Mouse (Mus musculus) forebrain, embryonic 13.5 days (tissue): ENCODE measurements around the gene Zfp958. TPM values are rescaled to one million over a fixed set of nuclear protein-coding genes. Genes with fewer than 3 reads are reported as not detected.
"Not testable (repeated sequence)": the region's sequence is repeated elsewhere in the genome, so short reads cannot be mapped to it uniquely, and the experiment has no call there.

Experiments
- ATAC-seq: fragments of 200-750 bp; cut with Nextera tagmentation; 2 replicates; pipeline ENCODE4 v1.8.0; 2017
- H3K27ac ChIP-seq: fragments of 300-500 bp; sonication (generic); 2 replicates; pipeline ENCODE4 v1.5.1; 2015; ENCODE audit warnings: inconsistent platforms, mild to moderate bottlenecking, moderate library complexity
- H3K27me3 ChIP-seq: fragments of 300-500 bp; sonication (generic); 2 replicates; pipeline ENCODE4 v1.6.1; 2015; ENCODE audit warnings: mild to moderate bottlenecking, inconsistent platforms
- H3K36me3 ChIP-seq: fragments of 300-500 bp; sonication (generic); 2 replicates; pipeline ENCODE4 v1.6.1; 2015; ENCODE audit warnings: mild to moderate bottlenecking, inconsistent platforms; ENCODE audit not compliant: poor library complexity, severe bottlenecking
- H3K4me1 ChIP-seq: fragments of 300-500 bp; sonication (generic); 2 replicates; pipeline ENCODE4 v1.6.1; 2015; ENCODE audit warnings: inconsistent platforms
- H3K4me2 ChIP-seq: fragments of 300-500 bp; sonication (generic); 2 replicates; pipeline ENCODE4 v1.6.1; 2015; ENCODE audit warnings: inconsistent platforms, mild to moderate bottlenecking, moderate library complexity
- H3K4me3 ChIP-seq: fragments of 300-500 bp; sonication (generic); 2 replicates; pipeline ENCODE4 v1.5.1; 2015; ENCODE audit warnings: mild to moderate bottlenecking, inconsistent platforms
- H3K9ac ChIP-seq: fragments of 300-500 bp; sonication (generic); 2 replicates; pipeline ENCODE4 v1.6.1; 2015; ENCODE audit warnings: mild to moderate bottlenecking, inconsistent platforms
- H3K9me3 ChIP-seq: fragments of 300-500 bp; sonication (generic); replicated peaks from 2 replicates; pipeline ENCODE4 v1.6.1; 2016; ENCODE audit warnings: inconsistent platforms
- WGBS: fragments of 180-500 bp; shearing (Covaris S2); methylation state at CpG from one replicate; pipeline ENCODE4 v1.1.7; 2015; 5-methylcytosine and 5-hydroxymethylcytosine counted together
- polyA plus RNA-seq: library from polyadenylated mRNA; unstranded; fragments of >200 nt; fragmentation: Nextera tagmentation; extraction: Ambion mirVana; gene quantifications from 2 replicates; pipeline ENCODE4 v1.2.1, GENCODE M21; 2015

Gene Zfp958
- 16.1 and 16.8 TPM in 2 replicates for polyA plus RNA-seq

GRCm38 (mm10) chr8:4612932-4613853 is at the start of gene Zfp958:
Gene Zfp958 (plus strand): TSS chr8:4613167.
- H3K9ac ChIP-seq, result peak within 1 kb of the TSS; percentile 94
- peak within 1 kb of the TSS; percentile 92 for H3K4me2 ChIP-seq
- under 1% methylated on average over 25 of the region's 25 CpGs for WGBS
- peak within 1 kb of the TSS; percentile 85 for H3K27ac ChIP-seq
- H3K27me3 ChIP-seq, result no peaks in the 10 kb centered on the region
- H3K4me1 ChIP-seq, result peaks cover 17% of the 10 kb centered on the region
- H3K9me3 ChIP-seq, result no peaks in the 10 kb centered on the region
- ATAC-seq, result peak; percentile 100
- peak within 1 kb of the TSS; percentile 90 for H3K4me3 ChIP-seq
- H3K36me3 ChIP-seq, result peaks cover 22% of the 10 kb centered on the region

GRCm38 (mm10) chr8:4581986-4582385 is 31.0 kb upstream of the Zfp958 start:
- H3K36me3 ChIP-seq, result no peaks in the 10 kb centered on the region
- no peak overlapping the region for H3K4me2 ChIP-seq
- H3K27ac ChIP-seq, result no peak overlapping the region
- H3K4me3 ChIP-seq, result no peak overlapping the region
- no peak overlapping the region for H3K9ac ChIP-seq
- WGBS, result 63% methylated on average over 3 of the region's 3 CpGs
- no peaks in the 10 kb centered on the region for H3K4me1 ChIP-seq
- H3K9me3 ChIP-seq, result no peaks in the 10 kb centered on the region
- H3K27me3 ChIP-seq, result no peaks in the 10 kb centered on the region
- ATAC-seq, result no peak

- ATAC-seq, result no peak
- Histone ChIP-seq H3K9ac (no peak overlapping the region), H3K4me2 (no peak overlapping the region), H3K4me1 (no peaks in the 10 kb centered on the region), H3K27ac (no peak overlapping the region), H3K4me3 (no peak overlapping the region), H3K36me3 (no peaks in the 10 kb centered on the region), H3K9me3 (no peaks in the 10 kb centered on the region), H3K27me3 (no peaks in the 10 kb centered on the region)
- 72% methylated on average over 6 of the region's 6 CpGs for WGBS
Observed at GRCm38 (mm10) chr8:4582754-4583178, 30.2 kb upstream of the Zfp958 start.

- 91% methylated on average over 1 of the region's 1 CpGs for WGBS
- Histone ChIP-seq H3K9me3 (no peaks in the 10 kb centered on the region), H3K4me2 (no peak overlapping the region), H3K9ac (no peak overlapping the region), H3K4me1 (no peaks in the 10 kb centered on the region), H3K4me3 (no peak overlapping the region), H3K36me3 (no peaks in the 10 kb centered on the region), H3K27ac (no peak overlapping the region), H3K27me3 (no peaks in the 10 kb centered on the region)
- ATAC-seq, result no peak
Observed at GRCm38 (mm10) chr8:4584660-4585059, 28.3 kb upstream of the Zfp958 start.

GRCm38 (mm10) chr8:4586356-4586755 is 26.6 kb upstream of the Zfp958 start:
- ATAC-seq, result no peak
- Histone ChIP-seq H3K4me2 (no peak overlapping the region), H3K4me1 (no peaks in the 10 kb centered on the region), H3K9ac (no peak overlapping the region), H3K36me3 (no peaks in the 10 kb centered on the region), H3K9me3 (no peaks in the 10 kb centered on the region), H3K27me3 (no peaks in the 10 kb centered on the region), H3K27ac (no peak overlapping the region), H3K4me3 (no peak overlapping the region)
- 23% methylated on average over 4 of the region's 4 CpGs for WGBS

GRCm38 (mm10) chr8:4588165-4589000 is 24.6 kb upstream of the Zfp958 start:
- Histone ChIP-seq H3K4me2 (no peak overlapping the region), H3K36me3 (no peaks in the 10 kb centered on the region), H3K27ac (no peak overlapping the region; the same call in 1 of the 2 replicates), H3K27me3 (no peaks in the 10 kb centered on the region), H3K4me1 (no peaks in the 10 kb centered on the region), H3K9ac (no peak overlapping the region), H3K4me3 (no peak overlapping the region), H3K9me3 (no peaks in the 10 kb centered on the region)
- 35% methylated on average over 9 of the region's 9 CpGs for WGBS
- ATAC-seq, result peak; percentile 85

GRCm38 (mm10) chr8:4608896-4609295 is 4.1 kb upstream of the Zfp958 start:
- H3K4me3 ChIP-seq, result no peak overlapping the region
- H3K27ac ChIP-seq, result no peak overlapping the region
- H3K4me2 ChIP-seq, result no peak overlapping the region
- no peak overlapping the region for H3K9ac ChIP-seq
- no peaks in the 10 kb centered on the region for H3K9me3 ChIP-seq
- H3K4me1 ChIP-seq, result peaks cover 5% of the 10 kb centered on the region
- H3K27me3 ChIP-seq, result no peaks in the 10 kb centered on the region
- 94% methylated on average over 7 of the region's 7 CpGs for WGBS
- ATAC-seq, result no peak
- no peaks in the 10 kb centered on the region for H3K36me3 ChIP-seq

GRCm38 (mm10) chr8:4611626-4612175 is 1.3 kb upstream of the Zfp958 start:
- H3K4me1 ChIP-seq, result peaks cover 17% of the 10 kb centered on the region
- not testable (repeated sequence) for H3K4me2 ChIP-seq, H3K36me3 ChIP-seq, H3K27ac ChIP-seq, H3K4me3 ChIP-seq, H3K9me3 ChIP-seq, ATAC-seq, H3K9ac ChIP-seq, H3K27me3 ChIP-seq
- WGBS, result 72% methylated on average over 4 of the region's 4 CpGs

- 100% methylated on average over 1 of the region's 1 CpGs for WGBS
- H3K27ac ChIP-seq, result no peak overlapping the region
- ATAC-seq, result no peak
- peaks cover 43% of the 10 kb centered on the region for H3K9me3 ChIP-seq
- H3K4me3 ChIP-seq, result no peak overlapping the region
- no peaks in the 10 kb centered on the region for H3K4me1 ChIP-seq
- no peak overlapping the region for H3K4me2 ChIP-seq
- H3K9ac ChIP-seq, result no peak overlapping the region
- peaks cover 85% of the 10 kb centered on the region for H3K36me3 ChIP-seq
- no peaks in the 10 kb centered on the region for H3K27me3 ChIP-seq
Observed at GRCm38 (mm10) chr8:4627349-4627748, 14.4 kb downstream of the Zfp958 start.

GRCm38 (mm10) chr8:4637071-4637470 is 24.1 kb downstream of the Zfp958 start:
- H3K36me3 ChIP-seq, result peaks cover 14% of the 10 kb centered on the region
- no peak overlapping the region for H3K9ac ChIP-seq
- WGBS, result 87% methylated on average over 4 of the region's 4 CpGs
- H3K4me2 ChIP-seq, result no peak overlapping the region
- H3K27me3 ChIP-seq, result no peaks in the 10 kb centered on the region
- no peaks in the 10 kb centered on the region for H3K4me1 ChIP-seq
- H3K27ac ChIP-seq, result no peak overlapping the region
- no peak overlapping the region for H3K4me3 ChIP-seq
- no peak for ATAC-seq
- H3K9me3 ChIP-seq, result peaks cover 3% of the 10 kb centered on the region; the same call in 1 of the 2 replicates

GRCm38 (mm10) chr8:4642974-4643373 is 30.0 kb downstream of the Zfp958 start:
- H3K4me1 ChIP-seq, H3K4me3 ChIP-seq, ATAC-seq, H3K9ac ChIP-seq, H3K9me3 ChIP-seq, H3K27ac ChIP-seq, H3K27me3 ChIP-seq, H3K36me3 ChIP-seq, H3K4me2 ChIP-seq: not testable (repeated sequence)
- 87% methylated on average over 6 of the region's 6 CpGs for WGBS

- Histone ChIP-seq H3K27ac (no peak overlapping the region), H3K4me1 (no peaks in the 10 kb centered on the region), H3K36me3 (no peaks in the 10 kb centered on the region), H3K4me3 (no peak overlapping the region), H3K27me3 (no peaks in the 10 kb centered on the region), H3K9me3 (peaks cover 4% of the 10 kb centered on the region; the same call in 1 of the 2 replicates), H3K9ac (no peak overlapping the region), H3K4me2 (no peak overlapping the region)
- no peak for ATAC-seq
- 89% methylated on average over 7 of the region's 7 CpGs for WGBS
Observed at GRCm38 (mm10) chr8:4656536-4656935, 43.6 kb downstream of the Zfp958 start.
